Mouse (Mus musculus) left cerebral cortex, adult 8-10 months (tissue): Measurements from ENCODE around the gene S100a6. TPM values are rescaled to one million over a fixed set of nuclear protein-coding genes. Genes with fewer than 3 reads are reported as not detected.

Experiments used
- DNase-seq, 2 experiments: peaks; one replicate each; pipeline ENCODE4 v3.0.0; 2022; ENCODE audit warnings: low spot score in 2 of 2
- total RNA-seq, 4 experiments: library from RNA; stranded (reverse); gene quantifications; 2 replicates each; pipeline ENCODE4 v1.2.4; 2022

The S100a6 gene
- 10 to 100 TPM; 24.1 to 52.2 (median 38.7) TPM for total RNA-seq

DNA sequence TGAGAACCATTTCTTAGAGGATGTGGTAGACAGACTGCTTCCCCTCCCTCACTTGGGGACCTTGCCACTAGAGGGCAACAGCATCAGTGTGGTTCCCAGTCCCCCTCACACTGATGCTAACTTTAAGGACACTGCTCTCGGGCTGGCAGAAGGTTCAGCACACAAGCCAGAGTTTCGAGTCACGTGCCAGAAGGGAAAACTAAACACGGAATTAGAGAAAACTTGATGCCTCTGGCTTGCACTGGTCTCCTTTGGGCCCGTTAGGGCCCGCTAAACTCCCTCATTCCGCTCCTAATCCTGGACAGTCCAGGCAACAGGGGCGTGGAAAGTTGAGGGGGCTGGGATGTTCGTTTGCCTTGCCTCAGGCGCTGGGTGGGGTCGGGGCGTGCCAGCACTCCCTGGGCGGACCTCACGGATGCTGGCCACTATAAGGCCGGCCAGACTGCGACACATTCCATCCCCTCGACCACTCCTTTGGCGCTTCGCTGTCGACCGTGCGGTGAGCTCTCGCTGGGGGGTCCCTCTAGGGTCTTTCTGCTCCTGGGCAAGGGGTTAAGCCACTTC is at the start of gene S100a6:
S100a6 (plus strand) TSS at position 155 of the 564 bp plus-strand sequence.
- no peak for DNase-seq

DNA sequence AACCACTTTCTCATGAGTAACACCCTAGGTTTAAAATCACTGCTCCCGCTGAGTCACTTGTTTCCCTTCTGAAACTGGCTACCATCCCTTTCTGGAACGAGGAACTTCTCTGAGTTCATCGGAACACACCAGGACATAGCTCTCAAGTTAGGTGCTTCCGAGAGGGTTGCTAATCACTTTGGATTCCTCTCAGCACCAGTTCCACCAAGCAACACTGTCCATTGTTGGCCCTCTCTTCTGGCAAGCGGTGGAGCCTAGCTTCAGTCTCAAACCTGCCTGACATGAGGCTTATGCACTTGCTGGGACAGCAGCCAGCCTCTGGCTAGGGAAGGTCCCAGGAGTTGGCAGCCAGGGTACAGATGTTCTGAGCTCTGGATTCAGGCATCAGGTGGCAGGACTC is 38.0 kb upstream of the S100a6 start:
- DNase-seq: no peak

DNA sequence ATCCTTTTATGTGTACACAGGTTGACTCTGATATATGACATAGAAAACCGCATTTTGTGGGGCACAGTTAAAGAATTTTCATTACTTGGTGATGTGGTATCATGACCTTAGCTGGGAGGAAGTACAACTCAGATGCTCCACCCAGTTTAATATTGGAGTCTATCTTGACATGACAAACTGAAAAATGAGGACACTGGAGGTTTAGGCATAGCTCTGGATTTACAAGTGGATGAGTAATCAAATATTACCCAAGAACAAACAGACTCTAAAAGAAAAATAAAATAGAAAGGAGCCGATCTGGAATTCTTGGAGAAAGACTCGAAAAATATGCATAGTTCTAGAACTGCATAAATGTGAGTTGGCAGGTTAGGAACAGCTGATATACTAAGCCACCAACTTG is 37.4 kb upstream of the S100a6 start:
- DNase-seq: no peak

GRCm38 (mm10) chr3:90576351-90577001 is 36.2 kb upstream of the S100a6 start:
- no peak for DNase-seq

- no peak for DNase-seq
Observed at GRCm38 (mm10) chr3:90579433-90579832, 33.2 kb upstream of the S100a6 start.

- no peak for DNase-seq
Observed at GRCm38 (mm10) chr3:90581141-90581540, 31.5 kb upstream of the S100a6 start.

DNA sequence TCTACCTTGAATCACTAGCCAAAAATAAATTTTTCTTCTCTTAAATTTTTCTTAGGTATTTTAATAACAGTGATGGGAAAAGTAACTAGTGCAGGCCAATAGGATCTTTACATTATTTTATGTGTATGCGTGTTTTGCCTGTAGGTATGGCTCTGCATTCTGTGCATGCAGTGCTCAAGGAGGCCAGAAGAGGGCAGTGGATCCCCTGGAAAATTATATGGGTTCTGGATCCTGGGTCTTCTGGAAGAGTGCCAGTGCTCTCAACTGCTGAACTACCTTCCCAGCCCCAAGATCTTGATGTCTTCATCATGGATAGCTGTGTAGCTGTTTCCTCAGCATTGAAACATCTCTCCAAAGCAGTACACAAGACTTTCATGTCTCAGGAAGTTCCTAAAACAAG is 30.5 kb upstream of the S100a6 start:
- no peak for DNase-seq

GRCm38 (mm10) chr3:90582556-90582955 is 30.1 kb upstream of the S100a6 start:
- no peak for DNase-seq

GRCm38 (mm10) chr3:90583893-90584292 is 28.8 kb upstream of the S100a6 start:
- DNase-seq: no peak

DNA sequence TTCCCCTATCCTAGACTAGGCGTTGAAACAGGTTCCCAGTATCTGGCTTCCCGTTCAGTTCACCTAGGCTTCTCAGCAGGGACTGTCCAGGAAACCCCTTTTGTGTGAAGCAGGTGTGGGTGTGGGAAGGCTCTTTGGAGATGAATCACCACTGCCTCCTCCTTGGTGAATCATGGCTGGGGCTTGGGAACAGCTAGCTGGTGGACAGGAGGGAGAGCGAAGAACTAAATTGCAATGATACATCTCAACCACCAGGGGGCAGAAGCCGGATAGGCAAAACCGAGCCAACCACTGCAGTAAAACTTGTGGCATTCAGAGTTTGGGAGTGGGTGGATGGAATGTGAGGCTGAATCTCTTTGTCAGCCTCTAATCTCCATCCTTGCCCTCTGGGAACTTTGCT is 27.1 kb upstream of the S100a6 start:
- DNase-seq: peak in 1 of 2 experiments; percentile 81

DNA sequence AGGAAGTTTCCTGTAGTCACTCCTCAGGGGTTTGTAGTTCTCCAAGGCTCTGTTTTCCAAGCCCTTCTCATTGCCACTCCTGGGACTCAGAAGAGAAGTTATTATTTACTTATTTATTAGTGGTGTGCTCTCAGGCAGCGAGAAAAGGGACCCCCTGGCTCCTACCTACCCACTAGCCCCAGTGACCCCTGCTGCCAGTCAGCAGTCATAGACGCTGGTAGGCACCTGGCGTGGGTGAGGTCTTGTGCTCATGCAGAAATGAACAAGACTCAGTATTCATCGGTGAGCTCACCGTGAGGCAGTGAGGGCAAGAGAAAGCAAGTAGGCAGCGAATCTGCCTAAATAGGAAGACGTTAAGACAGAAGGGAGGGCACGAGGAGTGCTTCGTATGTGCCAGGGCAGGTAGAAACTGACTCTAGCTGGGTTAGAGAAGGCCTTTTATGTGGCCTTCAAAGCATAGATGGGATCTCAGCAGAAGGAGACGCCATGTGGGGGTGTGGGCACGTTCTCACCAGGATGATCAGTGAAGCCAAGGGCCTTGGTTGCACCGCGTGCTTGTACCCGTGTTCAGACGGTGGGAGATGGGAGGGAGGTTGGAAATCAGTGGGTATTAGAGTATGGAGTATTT is 26.6 kb upstream of the S100a6 start:
- no peak for DNase-seq

- DNase-seq: peak in 1 of 2 experiments; percentile 43
Observed at GRCm38 (mm10) chr3:90586906-90587305, 25.8 kb upstream of the S100a6 start.

DNA sequence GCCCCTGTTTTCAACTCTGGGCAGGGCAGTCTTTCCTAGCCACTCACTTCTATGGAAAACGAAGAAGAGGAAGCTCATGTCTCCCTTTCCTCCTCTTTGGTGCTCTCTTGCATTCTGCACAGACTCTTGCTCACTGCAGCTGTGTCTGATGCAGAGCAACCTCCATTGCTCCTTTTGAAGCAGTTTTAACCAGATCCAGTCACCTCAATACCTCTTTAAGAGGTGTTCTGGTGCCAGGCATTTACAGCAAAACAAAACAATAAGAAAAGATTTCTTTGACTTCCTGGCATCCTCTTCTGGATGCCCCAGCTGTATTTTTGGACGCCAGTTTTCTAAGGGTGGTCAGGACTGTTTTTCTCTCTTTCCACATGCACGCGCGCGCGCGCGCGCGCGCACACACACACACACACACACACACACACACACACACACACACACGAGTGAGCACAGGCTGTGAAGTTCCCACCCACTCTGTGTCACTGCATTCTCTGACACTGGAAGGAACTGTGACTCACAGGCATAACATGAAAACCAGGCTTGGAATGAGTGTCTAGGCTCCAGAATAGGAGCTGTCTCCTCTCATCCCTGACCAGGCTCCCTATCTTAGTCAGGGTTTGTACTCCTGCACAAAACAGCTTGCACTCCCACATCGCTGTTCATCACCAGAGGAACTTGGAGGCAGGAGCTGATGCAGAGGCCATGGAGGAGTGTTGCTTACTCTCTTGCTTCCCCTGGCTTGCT is 25.2 kb upstream of the S100a6 start:
- DNase-seq: peak in 1 of 2 experiments; percentile 80

- DNase-seq: no peak
Observed at GRCm38 (mm10) chr3:90589390-90589789, 23.3 kb upstream of the S100a6 start.

- DNase-seq: no peak
Observed at GRCm38 (mm10) chr3:90589947-90590346, 22.7 kb upstream of the S100a6 start, which contains the start of gene S100a2. Gene S100a2, plus strand, starts transcription at chr3:90590247.

GRCm38 (mm10) chr3:90594466-90594865 is 18.2 kb upstream of the S100a6 start:
- DNase-seq: no peak

DNA sequence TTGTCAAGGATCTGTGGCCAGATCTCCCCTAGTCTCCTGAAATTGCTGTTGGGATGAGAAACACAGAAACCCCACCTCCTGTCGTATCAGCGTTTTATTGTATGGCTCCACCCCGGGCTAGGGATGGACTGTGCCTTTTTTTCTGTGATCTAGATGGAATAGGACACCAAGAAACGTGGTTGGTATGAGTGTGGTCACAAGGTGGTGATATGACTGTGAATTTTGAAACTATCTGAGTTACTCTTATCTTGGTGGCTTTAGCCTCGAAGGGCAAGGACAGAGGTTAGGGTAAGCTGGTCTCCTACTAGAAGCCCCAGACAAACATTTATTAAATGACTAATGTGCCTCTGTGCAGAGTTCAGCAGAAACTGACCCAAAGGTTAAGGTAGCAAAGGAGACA is 17.1 kb upstream of the S100a6 start:
- no peak for DNase-seq

GRCm38 (mm10) chr3:90596810-90597209 is 15.9 kb upstream of the S100a6 start:
- DNase-seq: no peak

- no peak for DNase-seq
Observed at GRCm38 (mm10) chr3:90597736-90598135, 14.9 kb upstream of the S100a6 start.

GRCm38 (mm10) chr3:90598212-90598611 is 14.5 kb upstream of the S100a6 start:
- DNase-seq: no peak

GRCm38 (mm10) chr3:90599401-90599800 is 13.3 kb upstream of the S100a6 start:
- no peak for DNase-seq

DNA sequence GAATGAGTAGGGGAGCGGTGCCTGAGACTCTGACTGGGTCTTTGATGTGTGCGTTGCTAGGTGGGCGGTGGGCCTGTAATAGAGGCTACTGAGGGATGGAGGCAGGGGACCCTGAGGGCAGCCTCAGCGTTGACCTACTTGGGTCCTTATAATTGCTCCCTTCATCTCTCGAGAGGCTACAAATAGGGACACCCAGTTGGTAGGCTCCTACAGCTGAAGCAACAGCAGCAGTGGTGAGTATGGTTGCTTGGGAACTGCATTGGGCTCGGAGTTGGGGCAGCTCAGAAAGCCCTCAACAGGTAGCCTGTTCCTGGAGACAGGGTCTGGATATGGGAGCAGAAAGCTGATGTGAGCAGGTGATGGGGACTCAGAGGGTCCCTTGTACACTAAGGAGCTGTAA is 12.6 kb upstream of the S100a6 start:
- no peak for DNase-seq
